Mouse (Mus musculus) embryonic facial prominence, embryonic 12.5 days (tissue): ENCODE results near the gene Pmepa1. TPM values are rescaled to one million over a fixed set of nuclear protein-coding genes. Genes with fewer than 3 reads are reported as not detected.
A peak's percentile ranks its signal among the peaks of the same experiment; 100 is the strongest.

Source experiments
- ATAC-seq: fragments of 200-750 bp; cut with Nextera tagmentation; 2 replicates; pipeline ENCODE4 v1.8.0; 2017; ENCODE audit not compliant: insufficient number of reproducible peaks, insufficient read depth, low FRiP score, low TSS enrichment
- H3K27ac ChIP-seq: fragments of 300-500 bp; sonication (generic); 2 replicates; pipeline ENCODE4 v1.5.1; 2016; ENCODE audit warnings: mild to moderate bottlenecking
- H3K27me3 ChIP-seq: fragments of 300-500 bp; sonication (generic); 2 replicates; pipeline ENCODE4 v1.6.1; 2016; ENCODE audit warnings: mild to moderate bottlenecking, moderate library complexity
- H3K36me3 ChIP-seq: fragments of 300-500 bp; sonication (generic); 2 replicates; pipeline ENCODE4 v1.6.1; 2016; ENCODE audit warnings: mild to moderate bottlenecking
- H3K4me1 ChIP-seq: fragments of 300-500 bp; sonication (generic); 2 replicates; pipeline ENCODE4 v1.6.1; 2016
- H3K4me2 ChIP-seq: fragments of 300-500 bp; sonication (generic); replicated peaks from 2 replicates; pipeline ENCODE4 v1.6.1; 2016; ENCODE audit warnings: mild to moderate bottlenecking, moderate library complexity
- H3K4me3 ChIP-seq: fragments of 300-500 bp; sonication (generic); 2 replicates; pipeline ENCODE4 v1.5.1; 2016; ENCODE audit warnings: mild to moderate bottlenecking
- H3K9ac ChIP-seq: fragments of 300-500 bp; sonication (generic); 2 replicates; pipeline ENCODE4 v1.6.1; 2016; ENCODE audit warnings: mild to moderate bottlenecking, moderate library complexity
- H3K9me3 ChIP-seq: fragments of 300-500 bp; sonication (generic); 2 replicates; pipeline ENCODE4 v1.6.1; 2016; ENCODE audit warnings: mild to moderate bottlenecking, moderate library complexity
- WGBS: fragments of 180-500 bp; shearing (Covaris S2); methylation state at CpG from one replicate; pipeline ENCODE4 v1.1.7; 2016; 5-methylcytosine and 5-hydroxymethylcytosine counted together
- polyA plus RNA-seq: library from polyadenylated mRNA; unstranded; fragments of >200 nt; fragmentation: Nextera tagmentation; extraction: Ambion mirVana; gene quantifications from 2 replicates; pipeline ENCODE4 v1.2.1, GENCODE M21; 2016

The Pmepa1 gene
- polyA plus RNA-seq, 1 experiment from 2014 or later = 5.8 TPM

DNA sequence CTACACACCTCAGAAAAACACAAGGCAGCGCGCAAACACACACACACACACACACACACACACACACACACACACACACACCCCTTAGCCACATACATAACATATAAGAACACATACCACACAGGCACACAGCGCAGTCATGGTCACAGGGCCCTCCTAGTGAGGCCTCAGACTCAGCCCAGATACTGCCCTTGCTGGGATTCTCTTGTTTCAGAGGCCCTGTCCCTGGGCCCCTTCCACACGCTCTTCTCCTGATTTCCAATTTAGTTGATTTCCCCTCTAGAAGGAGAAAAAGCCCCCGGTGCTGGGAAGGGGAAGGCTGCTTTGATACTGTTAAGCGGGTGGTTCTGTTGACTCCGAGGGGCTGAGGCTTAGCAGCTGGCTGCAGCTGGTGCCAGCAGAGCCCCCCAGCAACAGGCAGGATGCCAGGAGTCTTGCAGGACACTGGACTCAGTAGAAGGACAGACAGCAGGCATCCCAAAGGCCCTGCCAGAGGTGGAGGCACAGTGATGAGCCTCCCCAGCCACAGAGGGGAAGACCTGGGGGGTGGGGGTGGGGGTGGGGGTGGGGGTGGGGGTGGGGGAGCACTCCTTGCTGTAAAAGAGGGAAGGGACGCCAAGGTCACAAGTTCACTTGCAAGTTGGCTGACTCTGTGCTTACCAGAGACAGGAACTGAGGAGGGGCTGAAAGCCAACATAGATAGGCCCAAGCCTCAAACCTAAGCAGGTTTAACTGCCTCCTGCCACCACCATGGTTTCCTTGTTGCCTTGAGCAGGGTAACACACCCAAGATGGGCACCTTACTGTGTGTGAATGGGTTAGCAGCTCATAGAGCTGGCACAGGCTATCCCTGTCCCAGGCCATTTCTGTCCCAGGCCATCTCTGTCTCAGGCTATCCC is 40.6 kb downstream of the Pmepa1 start:
- Histone ChIP-seq H3K27ac (peak overlapping the region; percentile 70), H3K9me3 (no peaks in the 10 kb centered on the region), H3K27me3 (no peaks in the 10 kb centered on the region), H3K4me1 (peaks cover 65% of the 10 kb centered on the region), H3K4me3 (no peak overlapping the region), H3K4me2 (no peak overlapping the region), H3K9ac (peak overlapping the region; percentile 30; the same call in 1 of the 2 replicates), H3K36me3 (peaks cover 27% of the 10 kb centered on the region)
- 0 out of 2 replicates have a peak, but pooled peaks have one; percentile 11 for ATAC-seq
- 45% methylated on average over 8 of the region's 8 CpGs for WGBS

DNA sequence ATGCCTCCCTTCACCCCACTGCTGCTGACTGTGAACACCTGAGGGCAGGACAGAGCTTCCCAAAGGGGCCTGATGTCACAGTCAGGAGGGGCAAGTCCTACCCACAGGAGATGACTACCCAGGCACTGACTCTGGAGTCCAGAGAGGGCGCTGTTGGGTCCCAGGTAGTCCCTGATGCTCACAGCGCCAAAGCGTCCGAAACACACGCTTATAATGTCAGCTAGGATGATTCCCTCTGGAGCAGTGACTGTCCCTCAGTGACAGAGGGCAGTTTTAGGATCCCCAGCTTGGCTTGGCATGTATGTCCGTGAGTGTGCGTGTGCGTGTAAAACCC is 43.6 kb downstream of the Pmepa1 start:
- no peak overlapping the region for H3K4me2 ChIP-seq
- ATAC-seq = no peak
- no peak overlapping the region for H3K27ac ChIP-seq
- no peaks in the 10 kb centered on the region for H3K27me3 ChIP-seq
- H3K36me3 ChIP-seq = peaks cover 47% of the 10 kb centered on the region
- H3K4me3 ChIP-seq = no peak overlapping the region
- no peak overlapping the region for H3K9ac ChIP-seq
- no peaks in the 10 kb centered on the region for H3K9me3 ChIP-seq
- WGBS = 70% methylated on average over 8 of the region's 8 CpGs
- H3K4me1 ChIP-seq = peaks cover 46% of the 10 kb centered on the region

DNA sequence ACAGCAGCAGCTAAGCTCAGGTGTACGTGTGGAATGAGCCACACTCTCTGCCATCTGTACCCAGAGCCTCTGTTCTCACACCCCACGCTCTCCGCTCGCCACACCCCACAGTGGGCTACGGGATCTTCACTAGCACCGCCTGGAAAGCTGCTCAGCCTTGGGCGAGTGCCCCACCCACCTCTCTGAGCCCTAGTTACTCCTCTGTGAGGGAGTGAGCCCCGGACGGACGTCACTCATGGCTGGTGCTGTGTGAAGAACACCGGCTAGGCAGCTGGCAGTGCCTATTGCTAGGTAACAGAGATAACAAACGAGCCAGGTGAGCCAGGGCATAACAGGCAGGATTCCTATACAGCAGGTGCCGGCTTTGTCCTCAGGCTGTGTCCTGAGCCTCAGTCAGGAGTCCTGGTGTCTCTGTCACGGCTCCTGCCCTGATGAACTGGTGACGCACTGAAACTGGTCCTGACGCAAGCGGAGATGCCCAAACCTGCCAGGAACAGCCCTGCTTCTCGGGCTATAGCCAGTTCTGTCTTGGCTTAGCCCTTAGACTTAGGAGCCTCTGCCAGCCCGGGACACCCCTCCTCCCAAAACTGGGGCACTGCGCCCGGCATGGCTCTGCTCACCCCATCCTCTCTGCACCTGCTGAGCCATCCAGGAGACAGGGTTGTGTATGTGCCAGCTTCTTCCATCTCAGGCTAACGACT is 44.1 kb downstream of the Pmepa1 start:
- no peak overlapping the region for H3K4me2 ChIP-seq
- no peaks in the 10 kb centered on the region for H3K9me3 ChIP-seq
- no peak overlapping the region for H3K4me3 ChIP-seq
- H3K9ac ChIP-seq = no peak overlapping the region
- H3K4me1 ChIP-seq = peaks cover 41% of the 10 kb centered on the region
- WGBS = 81% methylated on average over 21 of the region's 22 CpGs
- no peaks in the 10 kb centered on the region for H3K27me3 ChIP-seq
- H3K27ac ChIP-seq = no peak overlapping the region
- H3K36me3 ChIP-seq = peaks cover 51% of the 10 kb centered on the region
- ATAC-seq = no peak

DNA sequence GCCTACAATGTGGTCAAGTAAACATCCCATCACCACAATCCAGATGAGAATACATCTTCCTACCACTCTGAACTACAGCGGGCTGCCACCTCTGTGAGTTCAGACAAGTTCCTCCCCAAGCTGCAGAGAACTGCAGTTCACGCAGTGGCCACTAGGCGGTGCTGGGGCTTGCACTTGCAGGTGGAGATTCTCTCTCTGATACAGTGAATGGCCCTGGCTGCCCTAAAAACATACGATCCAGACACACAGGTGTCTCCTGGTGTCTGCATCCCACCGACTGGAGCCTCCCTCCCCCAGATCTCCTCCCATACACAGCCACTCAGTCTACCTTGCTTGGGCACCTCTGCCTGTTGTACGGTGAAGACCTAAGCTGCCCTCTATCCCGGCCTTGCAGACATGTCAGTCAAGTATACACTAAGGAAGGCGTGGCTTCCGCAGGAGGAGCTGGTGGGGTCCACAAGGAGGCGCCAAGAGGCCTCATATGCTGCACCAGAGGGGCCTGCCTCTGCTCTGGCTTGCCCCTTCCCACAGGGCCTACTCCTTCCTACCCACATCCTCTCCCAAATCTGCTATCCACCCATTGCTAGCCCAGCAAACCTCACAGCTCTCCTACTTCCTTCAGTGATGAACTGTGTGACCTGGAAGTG is 46.6 kb downstream of the Pmepa1 start:
- Histone ChIP-seq H3K36me3 (peaks cover 64% of the 10 kb centered on the region), H3K4me1 (peaks cover 25% of the 10 kb centered on the region), H3K27me3 (no peaks in the 10 kb centered on the region), H3K27ac (no peak overlapping the region; the same call in 1 of the 2 replicates), H3K4me3 (no peak overlapping the region; the same call in 1 of the 2 replicates), H3K4me2 (peak overlapping the region; percentile 21; the same call in 1 of the 2 replicates), H3K9ac (no peak overlapping the region), H3K9me3 (no peaks in the 10 kb centered on the region)
- WGBS = 4% methylated on average over 10 of the region's 10 CpGs
- peak; percentile 62 for ATAC-seq

DNA sequence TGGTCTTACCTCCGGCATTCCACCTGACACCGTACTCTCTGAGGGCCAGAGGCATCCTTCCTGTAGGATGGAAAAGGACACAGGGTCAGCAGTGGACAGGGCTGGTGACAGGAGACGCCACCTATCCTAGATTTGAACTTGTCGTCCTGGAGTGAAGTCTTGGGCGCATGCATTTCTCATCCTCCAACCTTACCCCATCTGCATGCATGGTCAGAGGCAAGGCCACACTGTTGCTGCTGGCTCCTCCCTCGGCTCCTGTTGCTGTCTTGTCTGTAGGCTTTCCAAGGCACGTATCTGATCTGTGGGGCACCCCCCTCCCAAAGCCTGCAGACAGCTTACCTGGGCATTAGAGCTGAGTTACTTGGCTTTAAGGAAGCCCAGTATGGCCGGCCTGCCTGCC is 47.8 kb downstream of the Pmepa1 start:
- no peak overlapping the region for H3K4me3 ChIP-seq
- H3K27ac ChIP-seq = no peak overlapping the region
- H3K4me2 ChIP-seq = no peak overlapping the region
- peaks cover 64% of the 10 kb centered on the region for H3K36me3 ChIP-seq
- no peaks in the 10 kb centered on the region for H3K9me3 ChIP-seq
- peaks cover 21% of the 10 kb centered on the region for H3K4me1 ChIP-seq
- H3K9ac ChIP-seq = no peak overlapping the region
- no peaks in the 10 kb centered on the region for H3K27me3 ChIP-seq
- ATAC-seq = no peak
- WGBS = 88% methylated on average over 8 of the region's 8 CpGs

DNA sequence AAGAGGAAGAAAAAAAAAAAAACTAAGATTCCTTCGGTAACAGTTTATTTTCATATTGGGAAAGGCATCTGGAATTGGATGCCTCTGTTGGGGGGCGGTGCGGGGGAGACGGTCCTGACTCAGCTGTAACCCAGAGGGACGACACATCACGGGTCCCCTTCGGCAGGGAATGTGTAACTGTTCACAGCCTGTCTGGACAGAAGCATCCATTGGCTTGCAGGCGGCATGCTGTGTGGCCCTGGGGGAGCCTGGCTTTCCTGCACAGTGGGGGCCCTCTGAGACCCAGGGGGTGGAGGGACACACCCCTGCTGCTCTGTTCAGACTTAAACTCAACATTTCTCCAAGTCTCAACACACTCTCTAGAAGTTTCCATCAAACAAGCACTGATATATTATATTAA is 49.5 kb downstream of the Pmepa1 start:
- no peaks in the 10 kb centered on the region for H3K9me3 ChIP-seq
- no peak overlapping the region for H3K4me3 ChIP-seq
- no peak for ATAC-seq
- H3K4me2 ChIP-seq = no peak overlapping the region
- H3K27me3 ChIP-seq = no peaks in the 10 kb centered on the region
- no peak overlapping the region for H3K27ac ChIP-seq
- H3K4me1 ChIP-seq = peaks cover 21% of the 10 kb centered on the region
- H3K9ac ChIP-seq = no peak overlapping the region
- WGBS = 81% methylated on average over 8 of the region's 8 CpGs
- H3K36me3 ChIP-seq = peaks cover 48% of the 10 kb centered on the region

DNA sequence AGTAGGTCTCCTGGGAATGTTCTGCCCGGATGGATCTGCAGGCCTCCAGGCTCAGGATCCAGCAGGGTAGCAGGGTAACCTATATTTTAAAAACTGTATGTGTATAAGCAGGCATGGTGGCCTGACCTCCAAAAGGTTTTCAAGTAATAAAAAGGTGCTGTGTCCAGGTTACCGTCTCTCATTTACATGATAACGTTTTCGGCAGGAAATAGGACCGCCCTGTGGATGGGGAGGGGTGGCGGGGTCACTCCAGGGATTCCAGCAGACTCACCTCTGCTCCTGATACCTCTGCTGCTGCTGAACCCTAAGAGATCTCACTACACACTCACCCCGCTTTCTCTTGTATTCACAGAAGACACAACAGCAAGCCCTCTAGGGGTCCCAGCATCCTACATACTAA is 50.4 kb downstream of the Pmepa1 start:
- Histone ChIP-seq H3K27ac (no peak overlapping the region), H3K9ac (no peak overlapping the region), H3K4me2 (no peak overlapping the region), H3K36me3 (peaks cover 39% of the 10 kb centered on the region), H3K4me3 (no peak overlapping the region), H3K4me1 (peaks cover 16% of the 10 kb centered on the region), H3K9me3 (no peaks in the 10 kb centered on the region), H3K27me3 (no peaks in the 10 kb centered on the region)
- no peak for ATAC-seq
- WGBS = 77% methylated on average over 7 of the region's 7 CpGs

DNA sequence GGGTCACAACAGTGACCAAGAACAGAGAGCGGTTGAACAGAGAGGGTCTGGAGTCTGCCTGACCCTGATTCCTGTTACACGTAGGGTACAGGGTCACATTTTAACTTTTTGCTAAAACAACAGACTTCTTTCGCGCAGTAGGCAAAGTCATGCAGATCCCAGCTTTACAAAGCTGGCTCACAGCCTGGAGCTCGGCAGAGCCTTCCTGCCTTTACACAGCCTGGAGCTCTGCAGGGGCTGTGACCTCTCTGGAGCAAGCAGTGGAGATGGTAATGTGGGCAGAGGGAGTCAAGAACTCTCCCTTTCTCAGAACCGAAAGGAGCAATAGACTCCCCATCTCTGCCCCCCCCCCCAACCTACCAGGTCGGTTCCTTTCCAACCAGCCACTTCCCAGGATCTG is 51.5 kb downstream of the Pmepa1 start:
- H3K4me1 ChIP-seq = peaks cover 13% of the 10 kb centered on the region
- H3K4me2 ChIP-seq = no peak overlapping the region
- no peaks in the 10 kb centered on the region for H3K27me3 ChIP-seq
- no peak overlapping the region for H3K4me3 ChIP-seq
- no peak overlapping the region for H3K9ac ChIP-seq
- no peaks in the 10 kb centered on the region for H3K9me3 ChIP-seq
- H3K36me3 ChIP-seq = peaks cover 32% of the 10 kb centered on the region
- ATAC-seq = no peak
- WGBS = 56% methylated on average over 7 of the region's 7 CpGs
- no peak overlapping the region for H3K27ac ChIP-seq

DNA sequence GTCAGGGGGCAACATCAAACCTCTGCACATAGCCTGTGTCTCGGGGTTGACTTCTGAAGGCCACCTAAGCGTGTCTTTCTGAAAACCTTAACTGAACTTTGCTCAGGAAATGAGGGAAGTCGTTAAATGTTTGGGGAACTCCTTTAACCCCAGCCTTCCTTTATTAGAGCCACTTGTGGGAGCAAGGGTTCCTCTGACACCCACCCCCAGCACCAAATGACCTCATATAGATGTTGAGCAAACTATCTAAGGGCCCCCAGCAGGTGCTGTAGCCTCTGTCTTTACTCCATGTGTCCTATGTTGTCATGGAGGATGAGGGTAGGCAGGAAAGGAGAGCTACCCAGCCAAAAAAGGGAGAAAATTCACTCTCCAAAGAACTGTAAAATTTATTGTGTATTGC is 52.2 kb downstream of the Pmepa1 start:
- no peak overlapping the region for H3K4me2 ChIP-seq
- peaks cover 30% of the 10 kb centered on the region for H3K36me3 ChIP-seq
- H3K9ac ChIP-seq = no peak overlapping the region
- WGBS = 52% methylated on average over 3 of the region's 3 CpGs
- no peak overlapping the region for H3K27ac ChIP-seq
- peaks cover 9% of the 10 kb centered on the region; the same call in 1 of the 2 replicates for H3K4me1 ChIP-seq
- ATAC-seq = no peak
- no peaks in the 10 kb centered on the region for H3K27me3 ChIP-seq
- H3K4me3 ChIP-seq = no peak overlapping the region
- H3K9me3 ChIP-seq = no peaks in the 10 kb centered on the region

DNA sequence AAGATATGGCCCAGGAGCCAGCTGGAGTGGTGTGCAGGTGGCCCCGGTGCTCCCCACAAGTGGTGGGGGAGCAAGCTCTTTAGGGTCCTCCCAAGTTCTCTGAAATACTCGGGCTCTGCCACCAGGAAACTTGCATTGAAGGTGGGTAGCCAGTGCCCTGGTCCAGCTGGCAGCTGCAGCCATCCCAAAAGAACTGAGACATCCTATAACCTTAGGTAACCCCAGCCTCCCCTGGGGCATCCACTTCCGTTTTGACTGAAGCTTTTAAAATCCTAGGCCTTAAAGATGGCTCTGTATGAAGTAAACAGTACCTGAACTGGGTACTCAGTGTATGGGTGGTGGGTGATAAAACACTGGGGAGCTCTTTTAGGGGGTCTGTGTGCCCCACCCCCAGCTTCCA is 52.8 kb downstream of the Pmepa1 start:
- Histone ChIP-seq H3K9me3 (no peaks in the 10 kb centered on the region), H3K36me3 (peaks cover 24% of the 10 kb centered on the region), H3K9ac (no peak overlapping the region), H3K4me1 (peaks cover 9% of the 10 kb centered on the region; the same call in 1 of the 2 replicates), H3K4me3 (no peak overlapping the region), H3K27ac (no peak overlapping the region), H3K4me2 (no peak overlapping the region), H3K27me3 (no peaks in the 10 kb centered on the region)
- WGBS = 67% methylated on average over 3 of the region's 3 CpGs
- ATAC-seq = no peak

DNA sequence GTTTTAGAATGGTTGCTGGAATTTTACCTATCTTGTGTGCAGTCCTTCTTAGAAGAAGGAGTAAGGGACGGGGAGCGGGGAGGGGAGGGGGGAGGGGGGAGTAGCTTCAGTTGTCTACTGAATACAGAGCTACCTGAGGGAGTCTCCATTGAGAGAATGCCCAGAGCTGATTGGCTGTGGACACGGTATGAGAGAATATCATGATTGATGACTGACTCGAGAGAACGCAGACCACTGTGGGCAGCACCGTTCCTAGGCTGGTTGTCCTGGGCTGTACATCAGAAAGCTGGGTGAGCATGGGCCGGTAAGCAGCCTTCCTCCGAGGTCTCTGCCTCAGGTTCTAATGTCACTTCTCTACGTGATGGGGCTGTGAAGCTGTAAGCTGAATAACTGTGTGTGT is 55.6 kb downstream of the Pmepa1 start:
- no peak overlapping the region for H3K27ac ChIP-seq
- H3K9me3 ChIP-seq = no peaks in the 10 kb centered on the region
- peaks cover under 1% of the 10 kb centered on the region; the same call in 1 of the 2 replicates for H3K36me3 ChIP-seq
- no peak overlapping the region for H3K4me3 ChIP-seq
- H3K27me3 ChIP-seq = no peaks in the 10 kb centered on the region
- H3K9ac ChIP-seq = no peak overlapping the region
- no peak overlapping the region for H3K4me2 ChIP-seq
- 89% methylated on average over 9 of the region's 9 CpGs for WGBS
- ATAC-seq = no peak
- H3K4me1 ChIP-seq = peaks cover 9% of the 10 kb centered on the region; the same call in 1 of the 2 replicates
